Mouse (Mus musculus) adrenal gland, postnatal 10 days (tissue): ENCODE data around the gene Skap1. TPM values are rescaled to one million over a fixed set of nuclear protein-coding genes. Genes with fewer than 3 reads are reported as not detected.

ENCODE experiments used
- DNase-seq: peaks from one replicate; pipeline ENCODE4 v3.0.0; 2021; ENCODE audit warnings: mixed read lengths
- long read RNA-seq, 2 experiments: library from polyadenylated mRNA; stranded (forward); transcript quantifications; one replicate each; pipeline ENCODE4 v2.0.0; 2021
- total RNA-seq, 2 experiments: library from RNA; stranded (reverse); gene quantifications; 2 replicates each; pipeline ENCODE4 v1.2.3; 2021

The Skap1 gene
- total RNA-seq: 1 to 10 TPM; 4.7 to 7.6 TPM
- long read RNA-seq, experiment 1, partial matches to known transcripts: 1 of 12 reads
- long read RNA-seq, experiment 1, other reads (novel, unspliced or antisense): 1 of 12 reads
- long read RNA-seq, experiment 2, partial matches to known transcripts: 0 of 2 reads
- long read RNA-seq, experiment 2, other reads (novel, unspliced or antisense): 0 of 2 reads

DNA sequence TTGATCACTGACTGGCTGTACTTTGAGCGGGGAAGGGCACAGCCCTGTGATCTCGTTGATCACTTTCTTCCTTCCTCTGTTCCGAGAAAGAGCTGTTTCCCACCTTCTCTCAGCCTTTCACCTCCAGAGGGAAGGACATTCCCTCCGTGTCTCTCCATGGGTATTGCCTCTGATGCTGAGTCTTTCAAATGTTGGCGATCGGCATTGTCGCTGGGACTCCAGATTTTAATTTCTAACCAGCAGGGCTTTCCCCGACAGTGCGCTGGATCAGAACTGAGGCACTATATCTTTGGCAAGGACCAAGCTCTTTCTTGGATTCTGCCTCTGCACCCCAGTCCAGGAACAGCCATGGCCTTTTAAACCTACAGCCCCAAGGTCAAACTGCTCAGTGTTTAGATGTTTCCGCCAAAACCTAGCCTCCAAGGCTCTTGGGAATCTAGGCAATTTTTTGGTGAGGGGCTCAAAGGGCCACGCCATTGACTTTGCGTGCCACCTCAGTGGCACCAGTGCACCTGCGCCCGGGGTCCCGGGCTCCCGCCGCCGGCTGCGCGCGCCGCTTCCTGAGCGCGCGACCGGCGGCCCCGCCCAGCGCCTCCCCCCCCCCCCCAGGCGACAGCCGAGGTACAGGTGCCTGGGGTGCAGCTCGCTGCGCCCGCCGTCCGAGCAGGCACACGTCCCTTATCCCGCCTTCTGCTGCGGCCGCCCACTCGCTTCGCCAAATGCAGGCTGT, at the start of gene Skap1:
Gene Skap1, plus strand, starts transcription at position 608 of the 730 bp plus-strand sequence.
- peak; percentile 26 for DNase-seq

DNA sequence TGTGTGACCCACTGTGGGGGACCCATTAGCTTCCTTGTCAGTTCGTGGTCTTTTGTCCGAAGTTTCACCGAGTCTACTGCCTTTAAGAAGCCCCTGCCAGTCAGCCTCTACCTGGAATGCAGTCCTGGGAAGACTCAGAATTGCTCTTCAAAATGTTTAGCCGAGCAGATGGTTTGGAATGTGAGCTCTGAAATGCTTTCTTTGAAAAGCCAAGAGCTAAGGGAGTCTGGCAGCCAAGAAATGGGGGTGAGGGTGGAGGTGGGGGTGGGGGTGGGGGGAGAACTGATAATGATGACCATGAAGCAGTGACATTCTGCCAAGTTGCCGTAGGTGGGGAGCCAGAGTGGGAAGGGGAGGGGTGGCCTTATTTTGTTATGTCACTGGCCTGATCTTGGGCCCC, 43.3 kb upstream of the Skap1 start:
- no peak for DNase-seq

DNA sequence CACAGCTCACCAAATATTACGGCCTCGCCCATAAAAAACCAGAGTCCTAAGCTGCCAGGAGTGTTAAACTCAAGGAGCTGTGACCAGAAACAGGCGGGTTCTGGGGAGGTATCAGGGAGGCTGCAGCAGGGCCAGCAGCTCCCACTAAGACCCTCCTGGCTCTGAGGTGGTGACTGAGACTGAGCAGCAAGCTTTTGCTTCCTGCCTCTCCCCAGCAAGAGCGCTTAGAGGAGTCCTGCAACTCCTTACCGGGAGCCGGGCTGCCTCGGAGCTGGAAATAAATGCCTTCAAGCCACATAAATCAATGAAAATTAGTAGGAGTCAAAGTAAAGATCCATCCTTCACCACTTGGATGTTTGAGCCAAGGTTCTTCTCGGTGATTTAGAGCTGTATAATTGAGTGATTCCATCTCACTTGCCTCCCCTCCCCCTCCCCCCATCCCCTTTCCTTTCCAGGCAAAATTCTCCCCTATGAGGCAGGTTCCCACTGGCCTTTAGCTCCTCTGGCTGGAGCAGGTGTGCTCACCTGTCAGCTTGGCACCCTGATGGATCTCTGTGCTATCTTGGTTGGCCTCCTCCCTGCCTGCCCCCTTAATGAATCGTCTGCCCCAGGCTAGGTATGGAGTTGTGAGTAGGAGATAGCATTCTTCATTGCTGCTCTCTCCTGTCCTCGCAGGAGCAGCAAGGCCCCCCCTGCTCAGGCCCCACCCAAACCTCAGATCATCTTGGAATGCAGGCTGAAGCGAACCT, 42.7 kb upstream of the Skap1 start:
- no peak for DNase-seq

DNA sequence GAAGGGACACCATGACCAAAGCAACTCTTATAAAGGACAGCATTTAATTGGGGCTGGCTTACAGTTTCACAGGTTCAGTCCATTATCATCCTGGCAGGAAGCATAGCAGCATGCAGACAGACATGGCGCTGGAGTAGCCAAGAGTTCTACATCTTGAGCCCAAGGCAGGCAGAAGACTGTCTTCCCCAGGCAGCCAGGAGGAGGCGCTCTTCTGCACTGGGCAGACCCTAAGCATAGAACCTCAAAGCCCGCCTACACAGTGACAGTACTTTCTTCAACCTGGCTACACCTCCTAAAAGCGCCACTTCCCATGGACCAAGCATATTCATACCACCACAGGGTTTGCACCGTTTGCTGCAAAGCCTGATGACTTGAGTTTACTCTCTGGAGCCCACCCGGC, 39.2 kb upstream of the Skap1 start:
- DNase-seq: no peak

DNA sequence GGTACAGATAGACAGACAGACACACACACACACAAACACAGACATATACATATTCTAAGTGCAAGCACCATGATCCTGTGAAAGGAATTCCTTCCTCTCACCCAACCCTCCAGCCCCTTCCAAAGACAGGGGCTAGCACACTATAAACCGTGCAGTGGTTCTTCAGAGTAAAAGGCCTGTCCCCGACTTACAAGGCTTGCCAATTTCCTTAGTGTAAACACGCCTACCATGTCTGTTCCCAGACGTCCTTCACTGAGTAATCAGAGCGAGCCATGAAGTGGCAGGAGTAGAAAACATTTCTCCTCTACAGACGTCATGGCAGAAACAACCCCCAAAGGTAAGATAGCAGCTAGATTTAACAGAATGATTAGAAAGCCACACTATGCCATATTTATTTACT, 38.2 kb upstream of the Skap1 start:
- DNase-seq: no peak

DNA sequence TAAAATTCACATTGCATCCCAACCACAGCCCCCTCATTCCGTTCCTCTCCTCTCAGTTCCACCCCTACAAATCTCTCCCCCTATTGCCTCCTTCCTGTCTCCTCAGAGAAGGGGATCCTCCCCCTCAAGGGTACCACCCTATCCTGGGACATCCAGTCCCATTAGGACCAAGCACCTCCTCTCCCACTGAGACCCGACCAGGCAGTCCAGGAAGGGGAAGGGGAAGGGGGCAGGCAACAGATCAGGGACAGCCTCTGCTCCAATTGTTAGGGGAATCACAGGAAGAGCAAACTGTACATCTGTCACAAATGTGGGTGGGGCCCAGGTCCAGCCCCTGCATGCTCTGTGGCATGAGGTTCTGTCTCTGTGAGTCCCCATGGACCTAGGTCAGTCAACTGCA, 37.6 kb upstream of the Skap1 start:
- no peak for DNase-seq

DNA sequence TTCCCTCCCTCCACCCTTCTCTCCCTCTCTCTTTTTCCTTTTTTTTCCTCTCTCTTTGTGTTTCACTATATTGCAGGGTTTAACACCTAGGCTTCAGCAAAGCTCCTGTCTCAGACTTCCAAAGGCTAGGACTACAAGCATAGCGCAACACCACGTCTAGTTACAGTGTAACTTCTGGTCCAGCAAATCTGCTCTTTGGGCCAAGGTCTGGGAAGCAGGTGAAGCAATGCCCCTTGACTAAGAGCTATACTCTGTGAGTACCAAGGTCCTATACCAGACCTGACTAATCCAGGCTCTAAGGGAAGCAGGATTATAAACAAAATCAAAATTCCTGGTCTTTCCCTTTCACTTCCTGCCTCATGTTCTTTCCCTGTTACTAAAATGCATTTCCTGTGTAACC, 35.3 kb upstream of the Skap1 start:
- DNase-seq: no peak

DNA sequence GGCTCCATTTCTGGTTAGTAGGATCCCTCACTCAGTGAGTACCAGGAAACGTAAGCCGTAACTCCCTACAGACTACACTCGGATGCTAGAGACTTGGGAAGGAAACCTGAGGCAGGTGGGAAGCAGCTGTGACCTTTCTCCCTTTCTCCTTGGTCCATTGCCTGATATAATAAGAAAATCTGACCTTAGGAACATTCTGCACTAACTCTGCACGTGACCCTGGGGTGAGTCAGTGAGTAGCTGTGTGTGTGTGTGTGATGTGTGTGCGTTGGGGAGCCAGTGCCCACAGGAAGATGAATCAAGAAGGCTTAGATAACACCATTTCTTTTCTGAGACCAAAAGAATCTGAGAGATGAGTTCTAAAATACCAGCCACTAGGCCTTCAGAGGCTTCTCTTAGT, 34.5 kb upstream of the Skap1 start:
- peak; percentile 48 for DNase-seq

DNA sequence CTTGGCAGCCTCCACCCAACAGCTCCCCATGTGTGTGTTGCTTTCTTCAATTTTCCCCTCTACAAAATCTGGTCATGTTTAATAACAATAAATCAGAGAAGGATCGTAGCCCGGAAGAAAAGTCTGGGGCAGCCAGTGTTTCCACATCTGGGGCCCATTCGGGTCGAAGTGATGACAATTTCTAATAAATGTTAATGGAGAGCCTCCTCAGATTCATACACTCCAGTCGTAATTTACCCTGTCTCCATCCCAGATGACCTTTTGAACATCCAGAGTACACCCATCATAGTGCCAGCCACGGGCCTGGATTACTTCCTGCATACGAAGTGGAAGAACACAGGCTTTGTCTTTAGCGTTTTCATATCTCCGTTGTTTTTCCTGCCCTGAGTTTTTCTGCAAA, 32.5 kb upstream of the Skap1 start:
- no peak for DNase-seq

DNA sequence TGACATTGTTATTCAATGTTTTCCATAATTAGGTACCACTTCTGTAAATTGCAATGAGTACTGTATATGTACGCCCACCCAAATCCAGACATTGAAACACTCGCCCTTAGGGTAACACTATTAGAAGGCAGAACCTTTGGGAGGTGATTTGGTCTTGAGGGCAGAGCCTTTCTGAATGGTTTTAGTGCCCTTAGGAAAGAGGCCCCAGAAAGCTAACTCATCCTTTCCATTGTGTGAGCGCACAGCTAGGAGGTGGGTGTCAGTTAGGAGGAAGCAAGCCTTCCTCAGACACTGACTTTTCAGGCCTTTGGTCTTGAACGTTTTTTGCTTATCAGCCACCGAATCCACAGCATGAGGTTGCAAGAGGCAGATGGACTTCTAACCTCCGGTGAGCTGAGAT, 29.5 kb upstream of the Skap1 start:
- DNase-seq: no peak

DNA sequence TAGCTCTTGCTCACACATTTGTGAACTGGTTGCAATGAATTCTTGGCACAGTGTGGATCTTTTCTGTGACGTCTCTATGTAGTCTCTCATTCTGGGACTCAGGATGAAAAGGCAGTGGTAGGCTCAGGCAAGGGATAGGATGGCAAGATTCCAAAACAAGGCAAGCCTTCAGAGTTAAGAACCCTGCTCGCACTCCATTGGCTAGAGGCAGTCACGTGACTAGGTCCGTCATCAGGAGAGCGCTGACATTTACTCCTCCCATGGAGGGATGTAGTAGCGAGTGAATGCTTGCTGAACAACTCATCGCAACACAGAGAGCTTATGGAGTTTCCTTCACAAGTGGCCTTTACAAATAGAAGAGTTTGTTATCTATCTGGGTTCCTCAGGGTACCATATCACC, 27.9 kb upstream of the Skap1 start:
- DNase-seq: no peak

DNA sequence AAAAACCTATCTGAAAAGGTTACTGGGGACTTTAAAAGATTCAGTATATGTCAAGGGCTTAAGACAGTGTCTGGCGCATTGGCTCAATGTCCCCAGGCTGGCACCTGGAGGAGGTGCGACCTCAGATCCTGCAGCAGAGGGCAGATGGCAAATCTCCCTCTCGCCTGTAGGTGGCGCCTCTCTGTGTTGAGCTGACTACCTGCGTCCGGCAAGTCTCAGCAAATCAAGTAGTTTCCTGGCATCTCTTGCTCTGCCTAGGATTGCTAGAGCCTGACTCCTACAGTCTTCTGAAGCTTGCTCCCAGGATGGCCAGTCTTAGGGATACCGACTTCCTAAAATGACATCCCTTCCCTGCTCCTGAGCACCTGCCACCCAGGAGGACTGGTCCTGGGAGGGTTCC, 25.6 kb upstream of the Skap1 start:
- DNase-seq: peak; percentile 80

DNA sequence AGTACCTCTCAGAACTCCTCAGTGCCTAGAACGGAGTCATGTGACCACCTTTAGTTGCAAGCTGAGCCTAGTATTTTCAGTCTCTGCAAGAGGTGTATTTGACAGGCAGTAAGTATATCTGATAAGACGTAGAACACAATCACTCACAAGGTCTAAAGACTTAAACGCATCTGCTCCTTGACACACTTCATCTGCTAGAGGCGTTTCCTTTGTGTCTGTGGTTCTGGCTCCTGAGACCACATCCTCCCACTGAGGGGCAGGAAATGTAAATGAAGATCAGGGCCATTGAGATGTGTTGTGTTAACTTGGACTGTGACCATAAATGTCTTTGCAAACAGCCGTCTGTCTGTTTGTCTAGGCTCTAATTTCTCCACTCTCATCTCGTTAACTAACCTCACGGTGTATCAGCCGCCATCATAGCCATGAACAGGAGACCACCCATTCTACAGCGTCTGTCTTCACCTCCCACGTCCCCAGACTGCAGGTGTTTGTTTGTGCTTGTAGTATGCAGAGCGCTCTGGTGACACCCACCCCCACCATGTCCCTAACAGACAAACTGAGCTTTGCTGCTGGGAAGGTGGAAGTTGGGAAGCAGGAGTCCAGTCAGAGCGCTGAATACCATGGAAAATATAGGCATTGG, 22.7 kb upstream of the Skap1 start:
- no peak for DNase-seq

DNA sequence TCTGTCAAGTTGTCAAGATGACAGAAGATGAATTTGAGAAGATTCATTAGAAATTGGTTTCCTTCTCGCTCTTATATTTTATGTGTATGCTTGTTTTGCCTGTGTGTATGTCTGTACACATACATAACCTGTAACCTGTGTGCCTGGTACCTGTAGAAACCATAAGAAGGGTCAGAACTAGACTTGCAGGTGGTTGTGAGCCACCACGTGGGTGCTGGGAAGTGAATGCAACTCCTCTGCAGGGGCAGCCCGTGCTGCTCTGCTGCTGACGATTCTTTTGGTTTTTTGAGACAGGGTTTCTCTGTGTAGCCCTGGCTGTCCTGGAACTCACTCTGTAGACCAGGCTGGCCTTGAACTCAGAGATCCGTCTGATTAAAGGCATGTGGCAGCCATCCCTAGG, 21.9 kb upstream of the Skap1 start:
- DNase-seq: no peak

DNA sequence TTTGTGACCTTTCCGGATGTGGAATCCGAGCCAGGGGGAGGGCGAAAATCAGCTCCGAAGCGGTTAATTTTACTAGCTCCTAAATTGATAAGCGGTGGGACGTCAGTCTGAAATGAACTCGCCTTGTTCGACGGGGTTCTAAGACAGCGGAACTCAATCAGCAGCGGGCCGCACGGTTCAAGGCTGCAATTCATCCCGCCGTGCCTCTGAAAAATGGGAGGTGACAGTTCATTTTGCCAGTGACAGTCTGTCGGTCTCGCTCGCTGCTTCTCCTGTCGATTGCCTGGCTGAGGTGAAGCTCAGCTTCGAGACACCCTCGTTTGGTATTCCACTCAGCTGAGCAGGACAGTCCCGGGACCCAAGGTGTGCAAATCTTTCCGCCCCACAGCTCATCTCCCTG, 16.5 kb upstream of the Skap1 start:
- DNase-seq: no peak

DNA sequence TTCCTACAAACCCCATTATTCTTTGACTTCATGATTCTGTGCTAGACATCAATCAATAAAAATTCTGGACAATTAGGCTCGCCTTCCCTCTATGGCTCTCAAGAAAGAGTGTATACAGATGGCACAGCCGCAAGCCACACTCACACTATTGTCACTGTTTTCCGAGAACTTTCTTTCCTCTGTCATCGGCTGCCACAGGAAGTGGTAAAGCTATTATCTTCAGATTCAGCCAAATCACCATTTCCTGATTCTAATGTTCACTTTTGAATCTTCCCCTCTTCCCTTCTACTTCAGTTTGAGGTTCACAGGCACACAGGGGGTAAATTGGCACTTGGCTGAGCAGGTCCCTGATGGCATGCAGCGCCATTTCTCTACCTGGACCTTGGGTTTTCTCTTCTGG, 9.3 kb upstream of the Skap1 start:
- DNase-seq: no peak

DNA sequence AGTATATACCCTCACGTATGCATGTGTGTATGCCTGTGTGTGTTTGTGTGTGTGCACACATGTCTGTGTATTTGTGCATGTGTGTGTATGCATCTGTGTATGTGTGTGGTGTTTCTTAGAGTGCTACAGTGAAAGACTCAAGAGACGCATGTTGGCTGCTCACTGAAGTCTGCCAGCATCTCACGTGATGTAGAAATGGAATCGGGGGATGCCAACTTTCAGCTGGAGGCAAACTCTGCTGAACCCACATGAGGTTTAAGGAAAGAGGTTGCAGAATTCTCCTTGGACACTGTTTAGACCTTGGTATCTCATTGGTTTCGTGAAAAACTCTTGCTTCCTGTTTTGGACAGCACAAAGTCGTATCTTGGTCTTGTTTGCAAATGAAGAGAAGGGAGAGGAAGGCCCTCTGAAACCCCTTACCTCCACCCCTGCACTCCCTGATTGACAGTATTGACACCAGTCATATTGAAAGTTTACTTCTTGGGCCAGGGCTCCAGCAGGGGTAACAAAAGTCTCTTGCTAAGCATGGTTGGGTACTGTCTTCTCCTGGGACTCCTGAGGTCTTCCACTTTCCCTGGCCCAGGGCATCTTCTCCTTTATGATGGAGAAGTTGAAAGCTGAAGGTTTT, 8.6 kb upstream of the Skap1 start:
- DNase-seq: no peak

DNA sequence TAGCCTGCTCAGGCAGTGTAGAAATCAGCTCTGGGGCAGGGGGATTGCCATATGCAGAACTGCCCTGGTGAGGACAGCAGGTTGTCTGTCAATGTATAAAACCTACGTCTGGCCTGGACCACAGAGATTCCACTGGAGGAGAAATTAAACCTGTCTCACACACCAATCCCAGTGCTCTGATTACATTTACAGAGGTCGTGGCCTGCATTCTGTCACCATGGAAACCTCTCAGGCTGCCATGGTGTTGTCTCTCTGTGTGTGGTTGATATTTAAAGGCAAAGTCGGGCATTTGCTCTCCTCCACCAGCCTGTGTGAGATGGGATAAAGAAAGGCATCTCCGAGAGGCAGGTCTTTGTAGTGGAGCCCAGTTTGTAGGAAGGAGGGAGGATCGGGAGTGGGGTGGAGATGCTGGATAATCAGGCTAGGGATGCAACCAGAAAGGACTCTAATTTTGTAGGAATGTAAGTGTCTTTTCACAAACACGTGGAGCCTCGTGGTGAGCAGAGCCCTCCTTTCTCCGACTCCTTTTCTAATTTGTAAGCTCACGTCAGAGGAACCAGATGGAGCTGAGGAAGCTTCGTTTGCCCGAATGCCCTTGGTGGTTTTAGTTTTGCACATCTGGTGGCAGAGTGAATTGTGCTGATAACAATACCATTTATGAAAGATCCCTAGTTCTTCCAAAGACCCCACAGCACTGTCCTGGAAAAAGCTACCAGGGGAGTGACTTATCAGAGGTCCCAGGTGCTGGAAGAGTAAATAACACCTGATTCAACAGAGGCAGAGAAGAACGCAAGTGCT, 7.7 kb upstream of the Skap1 start:
- DNase-seq: no peak

DNA sequence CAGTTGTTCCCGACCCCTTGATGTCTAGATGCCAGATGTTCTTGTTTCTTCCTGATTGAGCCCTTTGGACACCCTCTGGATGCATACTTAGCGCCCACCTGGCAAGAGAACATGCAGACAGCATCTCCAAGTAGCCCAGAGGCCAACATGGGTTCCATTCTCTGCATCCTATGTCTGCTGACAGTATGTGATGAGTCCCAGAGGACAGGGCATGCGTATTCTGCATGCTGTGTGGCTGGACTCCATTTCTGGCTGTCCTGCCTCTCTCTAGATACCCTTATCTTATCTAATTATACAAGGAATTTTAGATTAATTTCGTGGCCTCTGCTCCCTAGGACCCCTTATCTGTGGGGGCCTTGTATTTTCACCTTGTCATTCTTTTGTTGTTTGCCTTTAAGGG, 2.6 kb upstream of the Skap1 start:
- DNase-seq: no peak

DNA sequence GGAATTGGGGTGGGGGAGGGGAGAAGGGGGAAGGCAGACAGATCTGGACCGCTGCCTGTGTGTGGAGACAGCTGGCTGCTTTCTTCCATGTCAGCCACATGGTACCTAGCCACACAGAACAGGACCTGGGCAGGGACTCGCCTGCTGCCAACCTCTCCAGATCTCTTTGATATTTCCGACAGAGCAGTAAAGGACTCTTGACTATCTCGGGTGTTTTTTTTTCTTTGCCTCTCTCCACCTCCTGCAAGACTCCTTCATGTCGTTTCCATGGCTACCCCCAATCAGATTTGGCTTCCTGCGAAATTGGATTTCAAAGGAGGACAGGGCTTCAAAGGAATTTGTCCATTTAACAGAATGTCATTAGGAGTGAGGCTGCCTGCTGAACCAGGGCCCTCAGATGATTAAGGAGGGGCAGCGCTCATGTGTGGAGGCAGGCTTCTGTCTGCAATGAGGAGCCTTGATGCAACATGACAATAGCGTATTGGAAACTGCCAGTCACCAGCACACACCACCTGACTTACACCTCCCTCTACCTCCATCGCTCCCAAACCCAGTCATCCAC, 2.1 kb upstream of the Skap1 start:
- DNase-seq: no peak

DNA sequence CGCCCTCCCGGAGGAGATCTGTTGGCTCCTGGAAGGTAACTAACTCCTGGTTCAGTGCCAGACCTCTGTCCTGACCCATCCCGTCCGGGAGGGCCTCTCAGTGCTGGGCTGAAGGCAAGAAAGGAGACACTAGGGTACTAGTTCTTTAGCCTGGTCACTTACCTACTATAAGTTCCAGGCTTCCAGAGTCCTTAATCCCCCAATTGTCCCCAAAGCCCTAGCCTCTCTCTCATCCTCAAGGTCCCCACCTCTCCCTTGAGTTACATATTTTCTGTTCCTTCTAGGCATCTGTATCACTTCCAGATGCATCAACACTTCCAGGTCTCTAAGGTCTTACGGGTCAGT, 295 bp downstream of the Skap1 start:
- DNase-seq: peak; percentile 35
